Mouse (Mus musculus): ENCODE results near the gene Prkn.

Gene Prkn

DNA sequence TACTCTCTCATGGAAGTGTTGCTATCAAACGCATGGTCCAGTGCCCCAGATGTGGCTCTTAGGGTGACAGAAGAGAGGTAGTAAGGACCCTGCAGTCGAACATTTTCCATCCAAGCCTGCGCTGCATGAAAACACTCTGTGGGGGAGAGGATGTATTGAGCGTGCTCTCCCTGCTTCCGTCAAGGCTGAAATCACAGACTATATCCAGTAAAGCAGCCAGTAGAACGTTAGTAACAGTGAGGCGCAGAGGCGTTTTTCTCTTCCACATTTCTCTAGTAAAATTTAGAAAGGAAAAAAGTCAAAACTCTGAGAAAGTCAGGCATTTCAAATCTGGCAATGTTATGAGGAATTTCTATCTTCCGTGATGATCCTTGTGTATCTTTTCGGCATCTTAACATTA, 897.7 kb downstream of the Prkn start:
- no peak for DNase-seq (ENCODE audit: low spot score)

DNA sequence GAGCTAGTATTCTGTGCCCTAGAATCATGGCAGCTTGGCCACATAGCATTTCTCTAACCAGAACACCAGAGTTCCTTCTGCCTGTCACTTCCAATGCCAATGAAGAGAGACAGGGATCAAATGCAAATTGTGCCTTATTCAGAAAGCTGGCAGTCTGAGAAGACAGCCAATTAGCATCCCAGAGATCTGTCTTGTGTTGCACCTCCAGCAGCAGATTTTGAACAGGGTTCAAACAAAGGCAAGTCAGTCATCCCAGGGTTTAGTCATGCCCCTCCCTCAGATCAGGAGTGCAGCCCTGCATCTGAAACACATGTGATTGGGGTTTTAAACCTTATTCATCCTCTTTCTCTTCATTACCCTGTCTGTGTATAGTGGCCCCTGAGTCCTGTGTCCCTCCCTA, 900.5 kb downstream of the Prkn start:
- no peak for DNase-seq (ENCODE audit: low spot score)

DNA sequence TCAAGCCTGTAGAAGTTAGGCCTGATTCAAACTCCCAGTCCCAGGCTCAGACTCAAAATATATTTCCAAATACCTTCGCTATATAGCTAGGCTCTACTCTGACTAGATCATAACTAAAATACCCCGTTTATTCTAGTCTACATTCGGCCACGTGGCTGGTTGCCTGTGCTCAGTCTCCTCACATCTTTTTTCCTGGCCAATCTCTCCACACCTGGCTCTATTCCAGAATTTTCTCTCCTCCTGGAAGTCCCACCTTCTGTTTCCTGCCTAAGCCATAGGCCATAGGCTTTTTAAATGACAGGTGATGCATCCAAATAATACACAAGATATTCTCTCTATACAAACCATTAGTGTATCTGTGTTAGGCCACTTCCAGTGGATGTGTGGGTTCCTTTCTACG, 901.0 kb downstream of the Prkn start:
- no peak for DNase-seq (ENCODE audit: low spot score)

DNA sequence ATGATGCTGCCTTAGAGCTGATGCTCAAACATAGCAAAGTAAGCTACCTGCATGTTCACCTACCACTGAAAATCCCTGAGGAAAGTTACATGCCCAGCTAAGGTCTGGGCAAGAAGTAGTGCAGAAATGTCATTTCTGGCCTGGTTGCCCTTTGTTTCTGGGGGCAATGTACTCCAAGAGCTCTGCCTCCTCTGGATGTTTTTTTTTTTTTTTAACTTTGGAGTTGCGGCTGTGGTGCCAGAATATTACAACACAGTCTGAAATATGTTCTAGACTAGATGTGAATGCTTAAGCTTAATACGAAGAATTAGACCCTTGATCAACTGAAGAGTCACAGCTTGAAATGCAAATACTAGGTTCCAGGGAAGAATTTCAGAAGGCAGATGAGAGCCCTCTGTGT, 911.1 kb downstream of the Prkn start:
- DNase-seq (ENCODE audit: low spot score) = no peak

- no peak for DNase-seq (ENCODE audit: low spot score)
Measured at GRCm38 (mm10) chr17:11752686-11753085, 912.5 kb downstream of the Prkn start.

- DNase-seq (ENCODE audit: low spot score) = no peak
Measured at GRCm38 (mm10) chr17:11765117-11765516, 924.9 kb downstream of the Prkn start.

DNA sequence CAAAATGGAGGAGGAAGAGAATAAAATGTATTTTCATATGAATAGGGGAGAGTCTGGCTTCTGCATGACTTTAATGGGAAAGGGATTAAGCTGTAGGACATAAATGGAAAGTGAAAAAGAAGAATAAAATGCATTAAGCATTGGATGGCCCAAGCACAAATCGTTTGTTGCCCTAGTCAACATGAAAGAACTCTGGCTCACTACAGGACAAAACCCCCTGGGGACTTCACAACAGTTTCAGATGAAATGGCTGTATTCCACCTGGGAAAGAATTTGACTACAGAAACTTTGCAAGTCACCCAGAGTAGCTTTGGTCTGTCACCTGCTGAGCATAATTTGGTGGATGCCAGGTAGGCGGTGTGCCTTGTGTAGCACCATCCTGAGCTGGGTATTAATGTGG, 925.4 kb downstream of the Prkn start:
- no peak for DNase-seq (ENCODE audit: low spot score)

DNA sequence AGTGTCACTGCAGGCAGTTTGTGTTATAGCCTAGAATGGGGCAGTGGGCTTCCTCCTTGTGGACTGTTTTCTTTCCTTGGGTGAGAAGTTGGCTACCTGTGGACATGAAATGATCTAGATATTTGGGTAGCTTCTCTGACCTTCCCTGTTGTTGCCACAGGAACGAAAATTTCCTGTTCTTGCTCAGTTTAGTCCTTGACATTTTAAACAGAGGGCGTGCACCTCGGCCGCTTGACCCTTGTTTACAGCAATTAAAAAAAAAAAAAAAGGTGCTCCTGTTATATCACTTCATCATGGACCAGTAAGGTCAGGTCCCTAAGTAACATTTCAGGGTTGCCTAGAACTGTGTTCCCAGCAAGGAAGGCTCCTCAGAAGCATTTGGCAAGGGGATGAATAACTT, 927.1 kb downstream of the Prkn start:
- no peak for DNase-seq (ENCODE audit: low spot score)

DNA sequence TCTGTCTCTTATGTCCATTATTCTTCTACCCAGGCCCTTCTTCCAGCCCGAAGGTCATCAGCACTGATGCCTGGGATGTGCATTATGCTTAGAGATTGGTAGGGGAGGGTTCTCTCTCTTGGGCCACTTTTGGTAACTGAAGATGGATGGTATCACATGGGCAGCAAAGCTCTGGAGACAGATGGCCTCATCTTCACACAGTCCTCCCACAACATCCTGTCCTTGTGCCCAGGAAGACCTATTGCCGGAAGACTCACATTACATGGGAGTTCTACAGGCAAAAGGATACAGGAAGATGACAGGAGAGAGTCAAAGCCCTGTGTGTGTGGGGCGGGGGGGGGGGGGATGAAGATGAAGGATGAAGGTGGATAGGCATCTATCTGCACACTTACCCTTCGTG, 928.2 kb downstream of the Prkn start:
- DNase-seq (ENCODE audit: low spot score) = no peak

DNA sequence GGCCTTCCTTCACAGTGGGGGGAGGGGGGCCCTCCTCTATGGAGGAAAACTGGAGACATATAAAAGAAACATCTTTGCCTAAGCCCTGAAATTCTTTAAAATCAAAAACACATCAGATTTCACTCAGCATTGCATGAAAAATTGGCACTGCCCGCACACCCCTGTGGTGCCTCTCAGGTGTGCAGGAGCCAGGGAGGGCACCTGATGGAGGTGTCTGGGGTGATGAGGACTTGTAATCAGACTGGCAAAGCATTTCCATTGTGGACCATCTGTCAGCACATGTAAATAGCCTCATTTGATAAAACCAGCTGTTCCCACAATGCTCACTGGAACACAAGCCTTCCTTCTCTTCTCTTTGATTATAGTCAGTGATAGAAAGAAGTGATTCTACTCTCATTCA, 928.8 kb downstream of the Prkn start:
- no peak for DNase-seq (ENCODE audit: low spot score)

GRCm38 (mm10) chr17:11769513-11769912, 929.3 kb downstream of the Prkn start:
- DNase-seq (ENCODE audit: low spot score) = no peak

DNA sequence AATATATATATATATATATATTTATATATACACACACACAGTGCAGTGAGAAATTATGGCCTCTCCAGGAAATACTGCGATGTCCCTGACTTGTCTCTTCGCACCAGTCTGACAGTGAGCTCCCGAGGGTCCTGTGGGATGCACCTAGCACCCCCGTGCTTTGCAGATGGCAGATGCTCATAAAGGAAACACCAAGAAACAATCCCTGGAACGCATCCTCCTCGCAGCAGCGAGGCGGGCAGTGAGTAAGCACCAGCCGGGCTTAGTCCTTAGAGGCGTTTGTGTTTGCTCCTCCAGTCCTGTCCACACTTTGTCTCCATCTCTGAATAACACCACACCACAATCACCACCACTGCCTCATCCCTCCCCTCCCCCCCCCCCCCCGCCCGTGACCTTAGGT, 939.4 kb downstream of the Prkn start:
- DNase-seq (ENCODE audit: low spot score) = no peak

GRCm38 (mm10) chr17:11780005-11780404, 939.8 kb downstream of the Prkn start:
- DNase-seq (ENCODE audit: low spot score) = no peak

- no peak for DNase-seq (ENCODE audit: low spot score)
Measured at GRCm38 (mm10) chr17:11780805-11781481, 940.8 kb downstream of the Prkn start.

DNA sequence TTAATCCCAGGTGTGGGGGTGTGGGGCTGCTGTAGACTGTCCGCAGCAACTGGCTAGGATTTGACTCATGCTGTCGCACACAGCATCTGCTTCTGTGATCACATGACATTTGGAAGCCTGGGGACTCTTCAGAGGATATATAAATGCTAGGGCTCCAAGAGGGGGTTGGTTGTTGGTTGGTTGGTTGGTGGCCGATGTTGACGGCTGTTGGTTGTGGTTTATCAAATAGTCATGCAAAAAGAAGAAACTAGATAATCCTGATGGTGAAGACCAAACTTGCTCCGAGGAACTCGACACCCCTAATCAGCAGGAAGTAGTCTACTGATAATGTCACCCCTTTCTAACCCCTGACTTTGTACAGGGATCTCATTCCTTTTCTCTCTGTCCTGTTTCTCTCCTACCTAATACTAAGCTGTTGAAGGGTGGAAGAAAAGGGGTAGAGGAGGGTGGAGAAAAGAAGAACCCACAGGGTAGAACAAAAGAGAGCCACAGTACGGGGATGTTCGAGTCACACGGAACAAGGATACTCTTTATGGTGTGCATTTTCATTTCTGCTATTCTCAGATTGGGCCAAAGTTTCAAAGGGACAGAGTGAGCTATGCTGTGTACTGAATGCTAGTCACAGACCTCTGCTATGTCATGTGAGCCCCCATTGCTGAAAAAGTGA, 948.2 kb downstream of the Prkn start:
- DNase-seq (ENCODE audit: low spot score) = no peak

DNA sequence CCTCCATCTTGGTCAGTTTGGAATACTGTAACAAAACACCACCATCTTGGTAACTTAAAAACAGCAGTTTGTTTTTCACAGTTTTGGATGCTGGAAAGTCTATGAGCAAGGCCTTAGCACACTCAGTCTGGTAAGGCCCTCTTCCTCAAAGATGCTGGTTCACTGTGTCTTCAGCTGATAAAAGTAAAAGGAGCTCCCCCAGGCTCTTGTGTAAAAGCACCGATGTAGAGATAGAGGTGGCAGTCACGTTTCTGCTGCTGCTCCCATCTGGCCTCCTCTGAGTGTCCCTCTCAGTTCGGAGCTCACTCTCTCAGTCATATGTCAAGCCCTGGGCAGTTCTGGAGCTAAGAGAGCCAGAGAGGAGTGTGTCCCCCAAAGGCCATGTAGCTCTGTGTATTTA, 955.8 kb downstream of the Prkn start:
- DNase-seq (ENCODE audit: low spot score) = no peak

GRCm38 (mm10) chr17:11801226-11801625, 961.0 kb downstream of the Prkn start:
- peak; percentile 48 for DNase-seq (ENCODE audit: low spot score)

- no peak for DNase-seq (ENCODE audit: low spot score)
Measured at GRCm38 (mm10) chr17:11807280-11807679, 967.1 kb downstream of the Prkn start.

DNA sequence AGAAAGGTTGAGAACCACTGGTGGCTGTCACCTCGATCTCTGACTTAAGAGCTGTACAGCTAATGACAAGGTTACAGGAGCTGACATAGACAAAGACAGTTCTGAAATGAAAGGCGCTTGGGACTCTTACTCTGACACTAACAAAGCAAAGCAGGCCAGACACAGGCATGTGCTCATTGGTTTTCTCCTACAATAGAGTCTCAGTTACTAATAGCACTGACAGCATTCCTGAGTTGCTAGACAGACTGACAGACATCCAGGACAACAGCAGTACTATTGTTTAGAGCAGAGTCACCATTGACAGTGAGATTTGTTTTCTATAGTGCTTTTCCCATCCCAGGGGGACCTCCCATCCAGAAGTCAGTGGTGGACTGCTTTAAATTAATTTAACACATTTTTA, 977.7 kb downstream of the Prkn start:
- DNase-seq (ENCODE audit: low spot score) = no peak

DNA sequence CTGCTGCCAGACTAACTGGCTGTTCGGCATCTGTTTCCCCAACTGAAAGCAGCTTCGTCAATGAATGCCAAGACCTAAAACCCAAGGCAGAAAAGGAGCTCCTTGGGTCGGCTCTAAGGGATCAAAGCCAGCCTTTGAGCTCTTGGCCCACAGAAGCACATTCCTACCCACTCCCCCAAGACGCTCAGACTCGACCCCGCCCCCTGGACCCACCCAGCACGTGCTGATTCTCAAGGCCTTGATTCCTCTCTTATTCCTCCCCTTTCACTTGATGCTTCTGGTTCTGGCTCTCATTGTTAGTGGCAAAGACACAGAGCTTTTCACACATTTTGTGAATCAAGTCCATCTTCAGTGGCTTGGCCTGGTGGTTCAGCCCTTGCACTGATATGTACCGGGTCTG, 979.3 kb downstream of the Prkn start:
- DNase-seq (ENCODE audit: low spot score) = no peak

DNA sequence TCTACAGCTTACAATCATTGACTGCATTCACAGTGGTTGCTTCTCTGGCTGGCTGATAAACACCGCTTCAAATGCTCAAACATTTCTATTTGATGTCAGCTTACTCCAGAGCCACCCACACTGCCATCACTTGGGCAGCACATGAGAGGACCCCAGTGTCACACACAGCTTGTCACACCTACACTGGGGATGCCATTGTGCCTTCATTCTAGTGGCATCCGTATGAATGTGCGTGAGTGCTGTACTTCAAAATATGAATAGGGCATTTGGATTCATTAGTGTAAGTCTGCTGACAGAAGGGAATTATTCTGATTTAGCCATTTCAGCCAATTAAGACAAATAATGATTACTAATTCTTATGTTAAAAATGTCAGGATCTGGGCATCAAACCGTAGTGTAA, 980.6 kb downstream of the Prkn start:
- DNase-seq (ENCODE audit: low spot score) = no peak

GRCm38 (mm10) chr17:11829501-11829900, 989.3 kb downstream of the Prkn start:
- DNase-seq (ENCODE audit: low spot score) = no peak

GRCm38 (mm10) chr17:11837121-11837520, 996.9 kb downstream of the Prkn start:
- DNase-seq (ENCODE audit: low spot score) = no peak

- DNase-seq (ENCODE audit: low spot score) = no peak
Measured at GRCm38 (mm10) chr17:11844436-11844835, 1004.3 kb downstream of the Prkn start.

Data from layer of hippocampus, adult 11-12 months (tissue).